Mouse (Mus musculus) adrenal gland, postnatal 36 days (tissue): Measurements from ENCODE around the gene Rsu1. TPM values are rescaled to one million over a fixed set of nuclear protein-coding genes. Genes with fewer than 3 reads are reported as not detected.
A peak's percentile ranks its signal among the peaks of the same experiment; 100 is the strongest.

Experiments used
- DNase-seq, 2 experiments: peaks; one replicate each; pipeline ENCODE4 v3.0.0; 2021; ENCODE audit warnings: mixed read lengths in 1 of 2
- total RNA-seq, 2 experiments: library from RNA; stranded (reverse); gene quantifications; 2 replicates each; pipeline ENCODE4 v1.2.3; 2021

Gene Rsu1
- total RNA-seq, 2 experiments from 2014 or later: 72.3 to 73.5 TPM

DNA sequence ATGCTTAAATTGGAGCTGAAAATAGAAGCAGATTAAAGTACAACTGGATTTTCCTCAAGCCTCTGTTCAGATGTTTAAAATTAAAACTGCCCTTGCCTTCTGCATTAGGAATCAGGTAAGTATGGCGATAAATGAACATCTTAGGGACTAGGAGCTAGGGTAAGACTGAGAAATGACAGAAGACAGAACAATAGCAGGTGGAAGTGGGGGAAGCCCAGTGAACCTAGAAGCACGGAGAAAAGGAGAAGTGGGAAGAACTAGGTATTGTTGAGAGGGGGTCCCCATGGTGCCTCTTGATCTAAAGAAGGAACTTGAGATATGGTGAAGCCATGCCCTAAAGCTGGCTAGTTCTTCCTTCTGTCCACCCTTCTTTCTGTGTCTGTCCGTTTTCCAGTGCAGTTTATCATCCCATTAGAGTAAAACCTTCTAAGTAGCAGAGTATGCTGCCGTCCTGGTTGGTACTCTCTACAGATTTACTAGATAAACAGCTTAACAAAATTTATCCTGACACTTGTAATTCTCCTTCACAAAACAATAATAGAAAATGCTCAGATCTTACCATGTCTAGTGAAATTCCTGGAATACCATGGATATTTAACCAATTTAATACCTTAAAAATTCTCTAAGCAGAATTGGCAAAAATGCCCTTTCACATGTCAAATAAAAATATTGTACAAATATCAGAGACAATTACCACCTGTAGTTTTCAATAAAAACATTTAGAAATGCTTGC is 101.9 kb downstream of the Rsu1 start:
- DNase-seq: no peak

DNA sequence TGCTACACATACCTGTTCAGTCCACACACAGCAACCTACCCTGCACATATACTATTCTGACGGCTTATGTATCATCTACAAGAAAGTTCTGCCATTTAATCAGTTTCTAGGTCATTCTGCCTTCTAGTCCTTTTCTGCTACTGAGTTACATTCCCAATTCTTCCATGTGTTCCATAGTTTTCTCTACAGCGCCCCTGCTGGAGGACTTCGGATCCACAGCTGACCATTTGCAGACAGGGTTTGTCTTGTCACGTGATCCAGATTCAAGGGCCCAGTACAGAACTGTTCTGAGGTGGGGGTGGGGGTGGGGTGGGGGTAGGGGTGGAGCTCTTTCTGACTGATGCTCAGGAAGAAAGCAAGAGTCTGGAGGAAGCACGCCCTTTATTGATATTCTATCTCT is 102.5 kb downstream of the Rsu1 start:
- peak; percentile 11 to 22 for DNase-seq

DNA sequence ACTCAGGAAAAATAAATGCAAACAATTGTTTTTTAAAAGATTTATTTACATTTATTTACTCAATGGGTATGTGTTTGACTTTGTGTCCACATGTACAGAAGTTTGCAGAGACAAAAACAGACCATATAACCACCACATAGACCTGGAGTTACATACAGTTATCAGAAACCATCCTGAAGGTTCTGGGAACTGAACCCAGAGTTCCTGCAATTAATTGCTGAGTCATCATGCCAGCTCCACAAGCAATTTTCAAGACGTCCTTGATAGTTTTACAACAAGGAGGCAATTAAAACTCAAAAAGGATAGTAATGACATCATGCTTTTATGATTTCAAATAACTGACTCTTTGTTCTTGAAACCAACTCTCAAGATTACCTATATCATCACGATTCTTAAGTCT is 109.5 kb downstream of the Rsu1 start:
- no peak for DNase-seq

DNA sequence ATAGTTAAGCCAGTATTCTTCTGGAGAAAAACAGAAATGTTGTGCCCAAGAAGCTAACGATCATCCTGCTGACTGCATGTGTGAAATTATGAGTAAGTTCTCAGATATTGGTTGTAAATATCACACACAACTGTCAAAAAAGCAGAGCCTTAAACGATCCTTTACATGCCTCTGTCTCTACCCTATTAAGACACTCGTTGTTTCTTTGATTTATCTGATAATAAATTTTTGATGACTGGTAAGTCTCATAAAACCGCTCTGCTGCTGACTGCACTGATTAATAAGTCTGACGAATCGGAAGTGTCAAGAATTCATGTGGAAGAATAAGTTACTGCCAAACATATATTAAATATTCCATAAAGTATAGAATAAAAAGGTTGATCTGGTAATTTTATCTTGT is 126.0 kb downstream of the Rsu1 start:
- DNase-seq: no peak

DNA sequence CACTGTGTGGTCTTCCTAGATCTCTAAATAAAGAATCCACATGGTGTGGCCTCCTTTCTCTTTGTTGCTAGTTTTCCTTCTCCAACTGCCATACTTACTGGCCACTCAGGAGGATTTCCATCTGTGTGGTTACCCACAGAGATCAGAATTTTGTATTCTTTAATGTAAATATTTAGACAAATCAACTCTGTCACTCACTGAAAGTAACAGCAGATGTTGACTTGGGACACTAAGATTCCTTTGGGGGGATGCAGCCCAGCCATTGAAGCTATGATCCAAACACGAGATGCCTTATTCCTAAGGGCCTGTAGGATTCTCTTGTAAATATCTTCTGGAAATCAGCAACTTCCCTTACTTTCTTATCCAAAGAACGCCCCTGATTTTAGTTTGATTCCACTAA is 136.3 kb downstream of the Rsu1 start:
- no peak for DNase-seq

DNA sequence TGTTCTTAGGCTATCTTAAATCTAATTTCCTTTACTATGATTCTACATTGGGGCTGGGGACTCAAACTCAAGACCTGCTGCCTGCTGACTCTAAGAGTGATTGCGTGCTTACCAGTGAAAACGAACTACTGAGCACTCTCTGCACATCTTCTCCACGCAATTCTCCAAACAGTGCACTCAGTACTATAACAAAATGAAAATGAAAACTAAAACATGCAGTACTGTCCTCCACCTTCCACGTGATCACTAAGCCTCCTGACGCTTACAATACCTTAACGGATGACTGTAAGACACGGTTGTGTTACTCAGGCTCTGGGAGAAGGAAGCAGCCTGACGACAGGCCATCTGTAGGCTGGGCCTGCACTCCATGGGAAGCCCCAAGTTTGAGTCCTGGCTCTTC is 138.4 kb downstream of the Rsu1 start:
- DNase-seq: no peak

DNA sequence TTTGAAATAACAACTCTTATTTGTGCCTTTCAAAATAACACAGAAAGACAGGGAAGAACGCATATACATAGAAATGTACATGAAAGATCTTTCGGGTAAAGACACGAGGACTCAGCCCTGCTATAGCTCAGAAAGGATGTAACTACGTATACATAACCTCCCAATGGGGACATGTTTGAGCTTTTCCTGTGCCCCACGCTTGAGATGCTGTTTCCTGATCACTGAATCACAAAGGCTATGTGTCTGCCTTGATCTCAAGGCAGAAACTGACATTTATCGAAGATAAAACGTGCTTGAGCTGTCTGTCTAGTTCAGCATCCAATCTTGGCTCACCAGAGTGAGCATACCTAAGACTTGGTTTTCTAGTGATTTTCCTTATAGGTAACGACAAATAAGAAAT is 138.8 kb downstream of the Rsu1 start:
- DNase-seq: no peak

DNA sequence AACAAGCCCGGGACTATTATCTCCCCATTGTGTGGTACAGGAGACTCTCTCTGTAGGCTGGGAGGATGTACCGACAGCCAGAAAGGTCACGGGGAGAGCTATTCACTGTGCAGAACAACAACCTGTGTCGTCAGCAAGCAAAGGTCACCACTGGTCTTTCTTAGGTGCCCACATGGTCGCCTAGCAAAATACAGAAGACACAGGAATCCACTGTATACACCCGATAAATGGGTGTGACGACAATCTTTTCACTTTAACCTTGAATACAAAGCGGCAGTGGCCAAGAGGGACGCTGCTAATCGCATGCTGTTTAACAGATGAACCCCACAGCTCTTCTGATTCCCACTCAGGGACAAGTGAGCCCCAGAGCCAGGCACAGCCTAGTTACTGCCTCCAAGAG is 141.4 kb downstream of the Rsu1 start:
- DNase-seq: no peak

DNA sequence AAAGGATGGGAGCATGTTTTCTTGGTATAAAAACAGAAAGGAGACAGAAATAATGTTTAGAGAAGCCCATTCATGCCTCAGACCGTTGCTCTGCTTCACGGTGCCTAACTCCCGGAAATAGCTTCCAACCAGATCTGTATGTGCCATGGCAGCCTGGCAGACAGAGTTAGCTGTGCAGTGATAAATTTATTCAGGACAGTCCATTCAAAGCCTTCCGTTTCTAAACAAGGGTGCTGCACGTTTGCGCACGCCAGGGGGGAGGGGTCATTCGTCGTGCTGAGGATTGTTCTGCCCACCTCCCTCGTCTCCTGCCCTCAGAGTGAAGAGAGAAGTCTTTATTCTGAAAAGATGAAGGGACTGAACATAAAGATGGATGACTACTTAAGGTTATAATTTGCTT is 141.9 kb downstream of the Rsu1 start:
- DNase-seq: no peak

DNA sequence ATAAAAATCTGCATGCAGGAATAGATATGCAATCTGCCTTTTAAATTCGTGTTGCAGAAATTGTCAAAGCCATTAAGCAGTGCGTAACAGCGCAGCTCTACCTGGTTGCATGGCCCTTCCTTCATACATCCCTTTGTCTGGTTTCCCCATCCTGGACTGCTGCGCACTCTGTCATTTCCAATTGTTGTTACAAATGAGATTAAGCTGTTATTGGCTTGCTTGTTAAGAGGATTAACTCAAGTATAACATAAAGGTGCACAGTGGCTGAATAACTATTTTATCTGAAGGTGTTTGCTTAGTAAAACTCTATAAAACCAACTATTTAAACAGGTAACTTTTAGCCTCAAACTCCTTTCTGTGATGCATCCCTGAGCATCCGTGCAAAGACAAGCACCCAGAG is 150.8 kb downstream of the Rsu1 start:
- no peak for DNase-seq

DNA sequence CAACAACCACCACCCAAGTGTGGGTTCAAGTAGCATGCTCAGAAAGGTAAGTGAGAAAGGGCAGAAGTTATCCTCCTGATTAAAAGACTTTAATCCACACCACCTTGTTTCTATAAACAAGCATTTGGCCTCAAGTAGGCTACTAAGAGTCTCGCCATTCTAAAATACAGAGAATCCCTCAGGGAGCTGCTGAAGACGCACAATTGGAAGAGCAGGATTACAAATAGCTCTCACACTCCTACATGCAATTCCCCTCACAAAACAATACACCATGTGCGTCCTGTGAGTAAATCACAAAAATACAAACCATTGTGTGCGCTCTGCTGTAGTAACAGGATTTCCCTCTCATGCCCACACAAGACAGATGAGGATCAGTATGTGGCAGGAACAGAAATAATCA is 153.3 kb downstream of the Rsu1 start:
- DNase-seq: no peak

DNA sequence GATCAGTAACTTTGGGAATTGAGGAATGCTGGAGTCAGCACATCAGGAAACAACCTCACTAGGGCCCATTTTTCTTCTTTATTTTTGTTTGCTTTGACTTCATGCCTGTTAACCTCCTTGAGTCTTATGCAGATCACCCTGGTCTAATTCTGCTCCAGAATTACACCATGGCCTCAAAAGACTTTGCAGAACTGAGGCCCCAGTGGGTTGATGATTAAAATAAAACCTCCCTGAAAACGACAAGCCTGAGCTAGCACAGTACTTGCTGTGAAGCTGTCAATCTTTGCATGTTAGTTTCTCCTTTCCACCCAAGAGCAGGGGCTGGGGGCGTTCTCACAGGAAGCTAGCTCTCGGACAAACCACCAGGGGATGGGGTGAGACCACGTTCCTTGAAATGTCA is 164.7 kb downstream of the Rsu1 start:
- DNase-seq: no peak

DNA sequence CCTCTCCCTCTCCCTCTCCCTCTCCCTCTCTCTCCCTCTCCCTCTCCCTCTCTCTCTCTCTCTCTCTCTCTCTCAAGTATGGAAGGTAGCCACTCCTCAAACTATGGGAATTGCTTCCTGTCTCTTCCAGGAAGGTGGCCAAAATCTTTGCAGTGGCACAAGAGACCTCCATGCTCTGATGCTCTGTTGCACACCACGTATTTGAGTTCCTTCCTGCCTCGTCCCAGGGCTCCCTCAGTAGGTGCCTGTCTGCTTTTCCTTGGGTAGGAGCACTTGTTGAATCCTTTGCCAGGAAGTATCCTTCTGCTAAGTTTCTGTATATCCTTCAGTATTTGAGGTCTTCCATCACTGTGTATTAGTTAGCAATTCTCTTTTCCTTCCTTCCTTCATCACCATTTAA is 166.8 kb downstream of the Rsu1 start:
- DNase-seq: no peak

DNA sequence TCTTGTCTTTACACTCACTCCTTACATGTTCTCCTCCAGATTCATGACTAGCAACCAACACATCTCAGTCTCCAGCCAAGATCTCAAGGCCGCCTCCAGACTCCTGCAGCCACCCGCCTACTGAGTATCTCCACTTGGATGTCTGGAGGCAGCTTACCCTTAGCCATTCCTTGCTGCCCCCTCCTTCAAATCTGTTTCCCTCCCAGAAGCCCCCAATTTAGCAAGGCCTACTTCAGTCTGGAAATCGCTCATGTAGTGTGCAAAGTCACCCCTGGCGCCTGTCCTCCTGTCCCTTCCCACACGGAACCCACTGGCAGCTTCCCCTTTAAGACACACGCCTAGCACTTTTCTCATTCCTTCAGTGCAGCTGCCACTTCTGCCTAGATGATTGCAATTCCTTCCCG is 167.4 kb downstream of the Rsu1 start:
- DNase-seq: no peak

DNA sequence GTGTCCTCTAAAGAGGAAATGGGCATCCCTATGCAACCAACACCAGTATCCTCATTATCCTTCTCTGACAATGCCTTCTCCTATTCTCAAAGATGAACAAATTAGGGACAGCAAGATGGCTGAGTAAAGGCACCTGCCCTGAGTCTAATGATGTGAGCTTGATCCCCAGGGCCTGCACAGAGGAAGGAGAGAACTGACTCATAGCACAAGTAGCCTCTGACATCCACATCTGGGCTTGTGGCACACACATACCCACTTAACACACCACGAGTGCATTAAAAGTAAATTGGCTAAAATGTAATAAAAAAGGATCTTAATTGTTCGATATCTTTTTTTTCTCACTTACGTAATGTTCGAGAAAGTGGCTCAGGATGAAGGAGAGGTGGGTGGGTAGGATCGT is 177.2 kb downstream of the Rsu1 start:
- no peak for DNase-seq

DNA sequence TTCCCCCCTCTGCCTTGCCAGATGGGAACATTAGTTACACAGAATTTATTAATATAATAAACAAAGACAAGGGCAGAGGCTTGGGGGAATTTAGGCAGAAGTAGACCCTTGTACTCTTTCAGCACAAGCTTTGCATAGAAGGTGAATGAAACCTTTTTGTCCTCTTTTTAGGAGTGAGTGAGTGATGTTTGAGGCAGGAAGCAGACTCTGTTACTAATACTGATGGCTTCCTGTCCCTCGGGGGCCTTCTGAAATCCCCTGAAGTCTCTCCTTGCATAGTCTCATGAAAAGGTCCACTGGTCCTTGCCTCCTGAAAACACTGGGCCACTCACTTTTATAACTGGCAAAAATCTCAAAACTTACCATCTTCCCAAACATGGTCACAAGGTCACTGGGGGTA is 177.6 kb downstream of the Rsu1 start:
- DNase-seq: no peak

DNA sequence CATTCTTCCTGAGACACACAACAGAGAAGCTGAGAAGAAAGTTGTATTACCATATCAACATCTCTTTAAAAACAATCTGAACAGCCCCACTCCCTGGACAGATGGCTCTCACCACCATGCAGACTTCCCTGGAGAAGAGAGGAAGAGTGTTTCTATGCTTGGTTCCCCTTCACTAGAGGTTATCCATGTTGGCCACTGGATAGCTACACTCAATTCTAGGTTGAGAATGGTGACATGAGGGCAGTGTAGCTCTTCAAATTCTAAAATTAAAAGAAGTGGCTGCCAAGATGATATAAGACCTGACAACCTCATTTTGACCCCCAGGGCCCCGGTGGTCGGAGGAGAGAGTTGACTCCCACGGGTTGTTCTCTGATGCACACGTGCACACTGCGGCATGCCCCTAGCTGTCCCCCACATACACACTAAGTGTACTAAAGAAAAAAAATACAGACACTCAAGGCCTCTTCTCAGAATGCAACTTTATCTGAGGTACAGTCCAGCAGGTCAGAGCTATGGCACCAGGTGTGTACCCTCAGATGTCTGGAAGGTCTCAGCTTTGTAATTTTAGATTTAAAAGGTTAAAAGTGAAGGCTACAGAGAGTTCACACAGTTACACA is 179.7 kb downstream of the Rsu1 start:
- no peak for DNase-seq

DNA sequence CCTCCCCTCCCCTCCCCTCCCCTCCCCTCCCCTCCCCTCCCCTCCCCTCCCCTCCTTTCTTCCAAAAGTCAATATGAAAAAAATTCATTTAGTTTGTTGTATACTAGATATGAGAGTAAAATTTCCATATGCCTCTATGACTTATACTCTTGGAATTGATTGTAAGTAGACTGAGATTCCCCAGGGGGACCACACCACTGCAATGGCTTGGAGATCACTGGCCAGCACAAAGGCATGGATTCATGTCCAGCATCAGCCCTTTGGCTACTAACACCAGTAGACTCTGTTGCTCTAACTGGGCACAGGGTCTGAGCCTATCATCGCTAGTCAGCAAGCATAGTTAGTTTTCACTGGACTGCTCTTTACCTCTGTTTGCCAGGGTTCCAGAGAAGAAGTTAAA is 180.4 kb downstream of the Rsu1 start:
- DNase-seq: no peak

DNA sequence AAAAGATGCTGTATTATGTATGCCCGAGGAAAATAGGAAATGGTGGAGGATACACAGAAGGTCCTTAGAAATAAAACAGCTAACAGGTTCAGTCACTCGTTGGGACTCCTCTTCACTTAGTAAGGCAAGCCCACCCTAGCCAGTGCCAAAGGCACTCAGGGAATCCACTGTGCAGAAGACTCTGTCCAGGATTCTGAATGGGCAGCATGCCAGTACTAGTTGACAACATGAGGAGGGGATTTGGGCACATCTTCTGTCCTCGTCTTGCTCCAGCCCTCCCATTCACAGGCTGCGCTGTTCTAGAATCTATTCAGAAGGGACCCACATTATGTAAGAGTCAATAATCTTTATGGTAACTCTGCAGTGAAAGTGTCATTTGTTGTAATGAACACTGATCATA is 181.4 kb downstream of the Rsu1 start:
- no peak for DNase-seq

DNA sequence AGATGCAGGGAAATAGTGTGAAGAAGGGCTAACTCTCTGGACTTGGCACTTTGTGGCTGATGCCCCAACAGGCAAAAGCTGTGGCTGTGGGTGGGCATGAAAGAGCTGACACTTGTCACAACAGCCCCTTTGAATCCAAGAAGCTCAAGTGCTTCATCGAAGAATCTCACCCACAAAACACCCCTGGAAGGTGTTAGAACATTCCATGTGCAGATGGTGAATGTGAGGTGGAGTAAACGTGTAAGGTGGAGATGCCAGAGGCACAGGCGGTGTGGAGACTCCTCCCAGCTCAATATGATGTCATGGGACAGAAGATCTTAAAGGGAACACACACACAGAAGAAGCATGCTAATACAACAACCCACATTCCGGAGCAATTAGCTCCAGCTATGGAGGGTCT is 182.9 kb downstream of the Rsu1 start:
- no peak for DNase-seq

DNA sequence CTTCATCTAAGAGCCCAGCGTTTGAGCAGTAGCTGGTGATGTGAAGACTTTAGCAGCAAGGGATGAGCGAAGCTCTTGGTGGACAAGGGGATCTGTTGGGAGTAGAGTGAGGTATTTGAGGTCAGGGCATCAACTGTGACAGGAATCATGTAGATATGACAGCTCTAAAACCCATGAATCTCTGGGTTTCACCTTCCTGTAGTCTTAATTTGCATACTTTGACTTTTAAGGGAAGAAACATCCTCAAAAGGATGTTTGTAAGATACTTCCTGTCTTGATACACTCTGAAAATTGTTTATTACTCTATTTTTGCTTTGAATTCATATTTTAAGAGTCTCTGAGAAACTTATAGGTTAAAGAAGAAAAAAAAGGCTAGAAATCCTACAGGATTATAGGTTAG is 183.4 kb downstream of the Rsu1 start:
- DNase-seq: no peak

DNA sequence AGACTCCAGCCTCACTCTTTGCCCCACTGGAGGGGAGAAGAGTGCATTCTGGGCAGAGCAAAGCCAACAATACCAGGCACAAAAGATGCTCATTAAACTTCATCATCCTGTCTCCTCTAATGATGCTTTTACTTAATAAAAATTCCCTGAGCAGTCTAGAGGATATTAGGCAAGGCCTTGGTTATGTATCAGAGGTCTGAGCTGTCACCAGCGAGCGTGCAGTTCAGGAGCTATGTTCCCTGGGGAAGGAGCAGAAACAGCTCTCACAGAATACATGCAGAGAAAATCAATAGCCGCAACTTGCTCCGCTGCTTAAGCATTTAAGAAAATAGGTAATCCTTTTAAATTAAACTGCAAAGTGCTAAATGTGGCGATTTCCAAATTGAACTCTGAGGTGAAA is 187.0 kb downstream of the Rsu1 start:
- DNase-seq: no peak

DNA sequence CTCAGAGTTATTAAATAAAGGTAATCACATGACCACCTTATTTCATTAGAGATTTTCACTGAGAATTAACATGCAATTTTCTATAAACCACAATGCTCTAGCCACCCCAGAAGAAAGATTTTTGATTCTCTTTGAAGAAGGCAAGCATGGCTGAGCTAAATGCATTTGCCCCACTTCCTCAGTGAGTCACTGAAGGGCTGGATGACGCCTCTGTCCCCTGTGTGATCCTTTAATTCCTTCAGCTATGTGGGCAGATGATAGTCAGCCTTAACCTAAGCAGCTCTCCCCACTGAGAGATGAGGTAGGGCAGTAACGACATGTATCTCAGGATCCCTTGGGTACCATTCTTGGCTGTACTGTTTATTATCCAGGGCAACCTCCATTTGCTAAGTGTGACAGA is 190.7 kb downstream of the Rsu1 start:
- no peak for DNase-seq

DNA sequence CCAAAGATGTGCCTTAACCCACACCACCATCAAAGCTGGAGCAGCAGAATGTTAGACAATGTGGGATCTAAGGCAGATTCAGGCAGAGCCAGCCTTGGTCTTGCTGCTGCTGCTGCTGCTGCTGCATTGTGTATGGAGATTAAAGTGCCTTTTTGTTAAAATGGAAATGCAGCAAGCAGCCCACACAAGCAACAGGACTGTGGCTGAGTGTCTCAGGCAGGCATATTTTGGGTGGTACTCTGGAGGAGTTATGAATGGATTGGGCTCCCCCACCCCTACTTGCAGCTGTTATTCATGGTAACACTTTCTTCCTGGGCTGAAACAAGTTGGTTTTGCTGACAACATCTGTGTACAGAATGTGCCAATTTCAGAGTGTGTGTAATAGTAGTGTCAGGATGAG is 199.0 kb downstream of the Rsu1 start:
- DNase-seq: no peak
